Mouse (Mus musculus) v-Abl transformed pro-B cells (cell line): ENCODE data around the gene Gm10337.

Experiments
- in situ Hi-C, 2 experiments: fragments of 400-800 bp; cut with MboI; formaldehyde crosslinking; loops; one replicate each; pipeline ENCODE4 v1.15.1; 2025; ENCODE audit not compliant: unreplicated experiment in 2 of 2

The Gm10337 gene

DNA sequence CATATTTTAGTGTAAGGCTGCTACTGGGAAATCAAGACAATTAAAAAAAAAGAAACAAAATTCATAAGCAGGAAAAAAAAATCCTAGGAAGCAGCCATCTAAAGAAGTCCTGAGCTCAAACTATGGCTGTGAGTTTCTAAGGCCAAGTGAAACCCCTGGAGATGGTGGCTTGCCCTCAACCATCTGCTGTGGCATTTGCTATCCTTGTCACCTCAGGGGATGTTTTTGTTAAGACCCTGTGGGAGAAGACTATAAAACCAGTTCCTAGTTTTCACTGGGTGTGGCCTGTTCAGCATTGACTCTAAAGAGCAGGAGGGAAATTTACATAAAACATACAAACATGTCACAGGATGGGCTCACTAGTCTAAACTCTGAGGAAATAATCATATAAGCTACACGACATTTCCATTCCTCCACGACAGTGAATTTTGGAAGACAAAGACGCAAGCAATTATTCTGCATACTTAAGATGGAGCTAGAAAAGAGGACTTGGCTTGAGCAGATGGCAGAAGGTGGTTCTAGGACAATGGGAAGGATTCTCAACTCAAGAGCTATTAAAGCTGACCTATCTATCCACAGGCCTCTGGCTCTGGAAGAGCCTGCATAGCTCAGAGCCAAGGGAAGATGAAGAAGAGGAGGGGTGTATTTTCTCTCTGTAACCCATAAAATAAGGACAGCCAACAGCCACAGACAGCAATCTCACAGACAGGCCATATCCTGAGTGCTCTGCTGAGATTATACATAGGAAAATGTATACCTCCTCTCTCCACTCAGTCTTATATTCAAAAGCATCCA lies 28.8 kb downstream of the Gm10337 start:
- in situ Hi-C loops: loop anchor here in 1 of 2 experiments (25.0 kb wide), 1 partner anchor 930 kb away; the partner anchor contains the start of gene Nckap1l

DNA sequence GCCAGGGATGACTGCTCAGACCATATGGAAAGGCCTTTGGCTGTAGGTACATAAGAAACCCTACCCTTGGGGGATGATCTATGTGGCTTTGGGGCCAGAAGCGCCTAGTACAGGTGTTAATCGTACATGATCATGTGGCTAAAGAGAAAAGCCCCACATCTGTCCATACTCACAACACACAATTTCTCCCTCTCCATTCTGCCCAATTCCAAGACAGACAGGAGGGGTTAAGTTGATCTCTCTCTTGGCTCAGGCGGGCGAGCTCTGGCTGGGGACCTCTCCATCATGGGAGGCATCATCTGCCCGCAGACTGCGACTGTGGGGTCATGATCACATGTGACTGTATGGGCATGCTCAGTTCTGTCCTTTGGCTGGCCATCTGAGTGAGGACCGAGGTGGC lies 30.4 kb downstream of the Gm10337 start:
- in situ Hi-C loops: loop anchor here in 1 of 2 experiments (25.0 kb wide), 1 partner anchor 928 kb away; the partner anchor contains the start of gene Nckap1l

DNA sequence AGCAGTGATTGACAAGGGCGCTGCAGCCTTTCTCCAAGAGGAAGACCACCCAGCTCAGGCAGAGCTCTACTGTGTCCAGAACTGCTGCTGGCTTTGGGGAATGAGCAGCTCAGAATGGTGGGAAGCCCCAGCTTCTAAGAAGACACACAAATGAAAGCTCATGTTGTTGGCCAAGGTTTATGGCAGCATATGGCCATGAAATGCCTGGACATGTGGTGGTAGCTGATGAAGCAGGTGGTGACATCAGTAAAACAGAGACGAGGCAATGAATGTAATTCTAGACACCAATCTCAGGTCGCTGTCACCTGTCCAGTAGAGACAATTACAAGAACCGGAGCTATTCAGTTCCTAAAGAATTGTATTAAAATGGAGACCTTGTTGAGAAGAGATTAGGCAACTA lies 41.3 kb downstream of the Gm10337 start:
- in situ Hi-C loops: loop anchor here in 1 of 2 experiments (10.0 to 25.0 kb wide), 2 partner anchors 110 to 918 kb away; partner anchors contain the start of gene Nckap1l

DNA sequence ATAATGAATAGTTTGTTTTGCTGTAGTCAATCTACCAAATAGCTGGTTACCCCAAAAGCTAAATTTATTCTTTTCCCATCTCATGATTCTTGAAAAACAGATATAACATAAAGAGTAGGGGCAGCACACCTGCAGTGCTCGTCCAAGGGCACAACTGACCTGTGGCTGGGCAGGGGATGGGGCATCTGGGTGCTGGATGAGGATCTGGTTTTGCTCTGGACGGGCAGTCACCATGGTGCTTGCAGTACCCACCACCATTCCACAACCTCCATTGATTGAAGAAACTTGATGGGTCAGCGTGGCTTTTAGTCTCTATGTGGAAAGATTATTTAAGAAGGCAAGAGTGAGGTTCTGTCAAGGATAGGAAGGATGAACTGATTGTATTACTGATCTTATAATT lies 42.7 kb downstream of the Gm10337 start:
- in situ Hi-C loops: loop anchor here in 1 of 2 experiments (10.0 to 25.0 kb wide), 2 partner anchors 109 to 916 kb away; partner anchors contain the start of gene Nckap1l

DNA sequence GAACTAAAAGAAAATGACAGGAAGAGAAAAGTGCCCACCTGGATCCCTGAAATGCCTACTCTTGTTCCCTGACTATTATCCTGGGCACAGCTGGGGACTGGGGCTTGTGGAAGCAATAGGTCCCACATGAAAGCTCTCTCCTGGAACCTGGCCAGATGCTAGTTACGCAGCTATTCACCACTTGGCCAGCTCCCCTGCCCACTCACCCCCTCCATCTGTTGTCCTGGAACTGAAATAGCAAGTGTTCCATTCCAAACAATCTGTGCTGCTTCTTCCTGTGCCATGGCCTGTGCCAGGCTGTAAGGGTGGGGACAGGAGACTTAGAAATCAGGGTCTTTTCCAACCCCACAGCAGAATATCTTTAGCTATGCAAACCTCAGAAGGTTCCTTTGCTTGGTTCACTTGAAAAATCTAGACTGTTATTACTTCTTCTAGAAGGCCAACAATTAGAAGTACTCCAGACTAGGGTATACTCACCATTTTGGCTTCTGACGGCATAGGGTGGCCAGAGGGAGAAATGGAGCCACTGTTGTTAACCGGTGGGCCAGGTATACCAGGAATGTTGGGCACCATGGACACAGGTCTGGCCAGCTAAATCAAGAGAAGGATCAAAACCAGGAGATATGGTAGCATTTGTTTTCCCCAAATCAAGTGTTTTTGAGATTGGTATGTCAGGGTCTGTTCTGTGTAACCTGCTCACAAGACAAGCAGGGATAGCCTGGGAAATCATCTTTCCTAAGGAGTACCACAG lies 43.3 kb downstream of the Gm10337 start:
- in situ Hi-C loops: loop anchor here in 1 of 2 experiments (10.0 to 25.0 kb wide), 2 partner anchors 108 to 915 kb away; partner anchors contain the start of gene Nckap1l

DNA sequence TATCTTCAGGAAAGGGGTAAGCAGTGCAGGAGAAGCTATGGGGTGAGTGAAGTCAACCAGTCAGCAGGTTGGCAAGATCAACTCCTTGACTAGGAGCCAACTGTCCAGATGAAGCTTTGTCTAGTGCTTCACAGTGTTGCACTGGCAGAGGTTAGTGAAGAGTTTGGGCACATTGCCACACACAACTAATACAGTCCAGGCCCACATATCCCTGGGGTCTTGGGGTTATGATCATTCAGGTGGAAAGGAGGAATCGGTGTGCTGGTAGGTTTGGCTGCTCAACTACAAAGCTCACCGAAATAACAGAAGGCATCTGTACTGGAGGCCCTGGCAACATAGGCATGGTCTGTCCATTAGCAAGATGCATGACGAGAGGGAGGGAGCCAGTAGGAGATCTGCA lies 44.0 kb downstream of the Gm10337 start:
- in situ Hi-C loops: loop anchor here in 1 of 2 experiments (10.0 to 25.0 kb wide), 2 partner anchors 107 to 915 kb away; partner anchors contain the start of gene Nckap1l

DNA sequence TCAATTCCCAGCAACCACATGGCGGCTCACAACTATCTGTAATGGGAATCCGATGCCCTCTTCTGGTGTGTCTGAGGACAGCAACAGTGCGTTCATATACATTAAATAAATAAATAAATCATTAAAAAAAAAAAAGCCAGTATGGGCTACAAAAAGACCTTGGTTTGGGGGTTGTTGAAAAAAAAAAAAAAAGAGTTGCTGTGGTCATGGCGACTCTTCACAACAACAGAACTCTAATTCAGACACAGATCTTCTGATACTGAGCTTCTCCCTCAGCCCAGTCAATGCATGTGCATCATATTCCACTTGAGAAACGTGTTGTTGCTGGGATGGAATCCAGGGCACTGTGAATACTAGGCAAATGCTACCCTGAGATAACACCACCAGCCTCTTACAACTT lies 49.1 kb downstream of the Gm10337 start:
- in situ Hi-C loops: no loop called here
